Mouse (Mus musculus) lung, embryonic 15.5 days (tissue): ENCODE measurements at regions not wholly inside any gene's neighbourhood (a gene's known extent, or its start where the extent isn't known, plus 50 kb on each side); places are given as distances from the start of the nearest gene placed in this dataset.
"Not testable (repeated sequence)": the region's sequence is repeated elsewhere in the genome, so short reads cannot be mapped to it uniquely, and the experiment has no call there.

Source experiments
- ATAC-seq: fragments of 200-750 bp; cut with Nextera tagmentation; 2 replicates; pipeline ENCODE4 v1.8.0; 2017; ENCODE audit warnings: moderate number of reproducible peaks, borderline replicate concordance; ENCODE audit not compliant: low FRiP score, low TSS enrichment; ENCODE audit errors: extremely low read depth
- H3K27ac ChIP-seq: fragments of 300-500 bp; sonication (generic); 2 replicates; pipeline ENCODE4 v1.5.1; 2015; ENCODE audit warnings: moderate library complexity, mild to moderate bottlenecking, inconsistent platforms
- H3K27me3 ChIP-seq: fragments of 300-500 bp; sonication (generic); 2 replicates; pipeline ENCODE4 v1.6.1; 2015; ENCODE audit warnings: inconsistent platforms
- H3K36me3 ChIP-seq: fragments of 300-500 bp; sonication (generic); 2 replicates; pipeline ENCODE4 v1.6.1; 2015; ENCODE audit warnings: inconsistent platforms
- H3K4me1 ChIP-seq: fragments of 300-500 bp; sonication (generic); 2 replicates; pipeline ENCODE4 v1.6.1; 2015; ENCODE audit warnings: inconsistent platforms
- H3K4me2 ChIP-seq: fragments of 300-500 bp; sonication (generic); 2 replicates; pipeline ENCODE4 v1.6.1; 2015; ENCODE audit warnings: inconsistent platforms, mild to moderate bottlenecking, moderate library complexity
- H3K4me3 ChIP-seq: fragments of 300-500 bp; sonication (generic); 2 replicates; pipeline ENCODE4 v1.5.1; 2015; ENCODE audit warnings: mild to moderate bottlenecking, inconsistent platforms
- H3K9ac ChIP-seq: fragments of 300-500 bp; sonication (generic); 2 replicates; pipeline ENCODE4 v1.6.1; 2015; ENCODE audit warnings: inconsistent platforms
- H3K9me3 ChIP-seq: fragments of 300-500 bp; sonication (generic); 2 replicates; pipeline ENCODE4 v1.6.1; 2016; ENCODE audit warnings: inconsistent platforms
- WGBS: fragments of 180-500 bp; shearing (Covaris S2); methylation state at CpG from one replicate; pipeline ENCODE4 v1.1.7; 2015; 5-methylcytosine and 5-hydroxymethylcytosine counted together

DNA sequence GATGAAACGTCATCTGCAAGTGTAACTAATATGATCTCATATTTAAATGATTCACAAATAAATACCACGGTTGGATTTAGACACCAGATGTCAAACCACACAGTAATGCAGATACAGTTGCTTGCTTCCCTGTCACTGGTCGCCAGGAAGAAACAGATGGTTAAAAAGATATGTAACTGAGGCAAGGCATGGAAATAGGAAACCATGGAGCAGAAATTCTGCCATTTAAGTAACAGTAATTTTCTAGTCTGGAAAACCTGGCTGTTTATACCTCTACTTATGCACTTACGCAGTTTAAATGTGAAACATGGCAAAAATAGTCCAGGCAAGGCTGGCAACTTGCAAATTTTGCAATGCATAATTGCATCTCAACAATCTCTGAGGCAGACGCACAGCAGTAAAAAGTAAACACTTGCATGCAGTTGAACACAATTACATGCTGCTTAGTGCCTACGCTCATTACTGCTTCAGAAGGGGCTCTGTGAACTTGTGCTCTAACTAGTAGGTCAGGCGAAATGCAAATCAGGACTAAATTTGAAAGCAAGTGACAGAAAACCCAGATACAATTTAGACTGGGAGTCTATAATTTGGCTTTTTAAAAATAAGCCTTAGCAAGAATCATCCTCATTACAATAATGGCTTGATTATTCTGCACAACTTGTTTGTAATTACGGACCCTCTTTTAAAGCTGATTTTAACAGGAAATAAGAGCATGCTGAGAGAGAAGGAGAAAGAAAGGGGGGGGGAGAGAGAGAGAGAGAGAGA is 102.6 kb downstream of the Naa11 start:
- H3K27me3 ChIP-seq = no peaks in the 10 kb centered on the region
- no peaks in the 10 kb centered on the region for H3K36me3 ChIP-seq
- no peak overlapping the region for H3K4me2 ChIP-seq
- H3K27ac ChIP-seq = no peak overlapping the region
- no peaks in the 10 kb centered on the region for H3K9me3 ChIP-seq
- no peak overlapping the region for H3K9ac ChIP-seq
- no peak for ATAC-seq
- WGBS = 67% methylated on average over 8 of the region's 8 CpGs
- H3K4me1 ChIP-seq = no peaks in the 10 kb centered on the region
- H3K4me3 ChIP-seq = no peak overlapping the region

DNA sequence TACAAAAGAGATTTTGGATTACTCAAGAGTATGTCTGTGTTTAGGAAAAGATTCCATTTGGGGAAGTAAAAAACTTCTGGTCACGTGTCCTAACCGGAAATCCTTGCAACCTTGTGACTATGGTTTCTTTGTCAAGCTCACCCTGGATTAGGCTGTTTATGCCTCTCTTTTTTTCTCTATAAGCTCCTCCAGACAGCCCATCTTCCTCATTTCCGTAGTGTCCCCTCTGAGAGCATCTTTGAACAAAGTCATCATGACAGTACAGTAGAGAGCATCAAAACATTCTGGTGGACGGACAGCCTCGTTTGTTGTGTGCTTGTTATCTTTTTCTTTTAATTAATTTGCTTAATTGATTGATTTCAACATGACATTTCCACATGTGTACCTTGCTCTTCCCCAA is 112.7 kb downstream of the Naa11 start:
- no peaks in the 10 kb centered on the region for H3K36me3 ChIP-seq
- no peaks in the 10 kb centered on the region for H3K9me3 ChIP-seq
- ATAC-seq = no peak
- no peak overlapping the region for H3K4me3 ChIP-seq
- H3K27ac ChIP-seq = no peak overlapping the region
- H3K4me1 ChIP-seq = no peaks in the 10 kb centered on the region
- H3K4me2 ChIP-seq = no peak overlapping the region
- H3K9ac ChIP-seq = no peak overlapping the region
- WGBS = 75% methylated on average over 5 of the region's 5 CpGs
- H3K27me3 ChIP-seq = no peaks in the 10 kb centered on the region

DNA sequence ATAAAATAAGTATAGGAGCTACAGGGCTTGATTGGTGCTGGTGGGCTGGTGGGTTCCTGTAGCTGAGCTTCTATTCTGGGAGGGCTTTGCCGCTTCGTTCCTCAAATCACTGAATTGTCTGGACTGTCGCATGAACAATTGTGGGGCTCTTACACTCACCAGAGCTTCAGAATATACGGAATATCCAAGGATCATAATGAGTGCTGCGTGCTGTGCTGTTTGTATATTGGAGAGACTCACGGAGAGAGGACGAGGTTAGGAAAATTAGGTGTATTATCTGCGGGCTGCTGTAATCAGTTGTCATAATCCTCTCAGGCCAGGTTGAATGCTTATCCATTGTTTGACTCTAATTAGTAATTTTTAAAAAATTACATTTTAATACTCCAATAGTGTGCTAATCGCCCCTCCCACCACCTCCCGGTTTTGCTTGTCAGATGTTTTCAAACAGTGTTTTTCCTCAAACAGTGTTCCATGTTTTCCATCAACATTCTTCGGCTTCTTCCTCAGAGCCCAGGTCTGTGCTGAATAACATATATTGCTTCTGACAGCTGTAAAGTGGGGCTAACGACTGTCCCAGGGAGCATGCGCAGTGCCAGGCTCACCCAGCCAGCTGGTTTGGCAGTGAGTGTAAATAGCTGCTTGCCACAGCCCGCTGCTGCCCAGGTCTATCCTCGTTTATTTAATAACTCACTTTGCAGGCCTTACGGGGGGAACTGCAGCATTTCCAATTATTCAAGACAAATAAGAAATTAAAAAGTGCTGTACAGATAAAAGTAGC is 114.2 kb downstream of the Naa11 start:
- Histone ChIP-seq H3K9me3 (no peaks in the 10 kb centered on the region), H3K27ac (no peak overlapping the region), H3K9ac (no peak overlapping the region), H3K4me2 (peak overlapping the region; percentile 8; the same call in 1 of the 2 replicates), H3K36me3 (no peaks in the 10 kb centered on the region), H3K4me3 (no peak overlapping the region), H3K4me1 (no peaks in the 10 kb centered on the region), H3K27me3 (no peaks in the 10 kb centered on the region)
- ATAC-seq = no peak
- WGBS = 60% methylated on average over 16 of the region's 16 CpGs

DNA sequence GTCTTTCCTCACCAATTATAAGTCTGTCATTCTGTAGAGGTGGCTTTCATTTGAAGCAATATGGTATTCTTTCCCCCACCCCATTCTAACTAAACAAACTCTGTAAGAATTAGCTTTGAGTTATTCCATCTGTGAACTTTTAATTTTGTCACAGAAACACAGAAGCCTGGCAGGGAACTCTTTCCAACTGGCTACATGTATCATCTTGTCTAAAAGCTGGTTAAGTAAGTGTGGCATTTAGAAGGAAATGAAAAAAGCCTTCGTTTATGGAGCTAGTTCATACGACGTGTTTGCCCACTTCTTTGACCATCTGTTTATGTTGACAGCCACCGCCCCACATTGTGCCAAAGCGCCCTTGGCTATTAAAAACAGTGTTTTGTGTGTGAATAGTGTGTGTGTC is 115.5 kb downstream of the Naa11 start:
- H3K9me3 ChIP-seq = no peaks in the 10 kb centered on the region

DNA sequence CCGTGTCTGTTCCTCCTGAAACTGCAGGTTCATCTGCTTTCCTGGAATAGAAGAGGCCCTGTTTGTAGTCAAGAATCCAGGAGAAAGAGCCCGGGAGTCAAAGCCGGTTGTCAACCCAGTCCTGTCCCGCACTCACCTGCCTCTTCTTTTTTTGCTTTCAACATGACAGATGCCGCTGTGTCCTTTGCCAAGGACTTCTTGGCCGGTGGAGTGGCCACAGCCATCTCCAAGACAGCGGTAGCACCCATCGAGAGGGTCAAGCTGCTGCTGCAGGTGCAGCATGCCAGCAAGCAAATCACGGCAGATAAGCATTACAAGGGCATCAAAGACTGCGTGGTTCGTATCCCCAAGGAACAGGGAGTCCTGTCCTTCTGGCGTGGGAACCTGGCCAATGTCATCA is 127.5 kb downstream of the Naa11 start:
- H3K27me3 ChIP-seq, H3K9me3 ChIP-seq, H3K4me2 ChIP-seq, H3K27ac ChIP-seq, ATAC-seq, H3K36me3 ChIP-seq, H3K4me3 ChIP-seq, H3K4me1 ChIP-seq, H3K9ac ChIP-seq: not testable (repeated sequence)
- 78% methylated on average over 12 of the region's 12 CpGs for WGBS

More for the DNA sequence above, 115.5 kb downstream of the Naa11 start:
- Histone ChIP-seq H3K27ac (no peak overlapping the region), H3K4me2 (no peak overlapping the region), H3K4me3 (no peak overlapping the region), H3K9ac (no peak overlapping the region), H3K36me3 (no peaks in the 10 kb centered on the region), H3K27me3 (no peaks in the 10 kb centered on the region), H3K4me1 (no peaks in the 10 kb centered on the region)
- whole genome bisulfite sequencing = 47% methylated on average over 5 of the region's 5 CpGs
- peak; percentile 42; the same call in 1 of the 2 replicates for ATAC-seq

DNA sequence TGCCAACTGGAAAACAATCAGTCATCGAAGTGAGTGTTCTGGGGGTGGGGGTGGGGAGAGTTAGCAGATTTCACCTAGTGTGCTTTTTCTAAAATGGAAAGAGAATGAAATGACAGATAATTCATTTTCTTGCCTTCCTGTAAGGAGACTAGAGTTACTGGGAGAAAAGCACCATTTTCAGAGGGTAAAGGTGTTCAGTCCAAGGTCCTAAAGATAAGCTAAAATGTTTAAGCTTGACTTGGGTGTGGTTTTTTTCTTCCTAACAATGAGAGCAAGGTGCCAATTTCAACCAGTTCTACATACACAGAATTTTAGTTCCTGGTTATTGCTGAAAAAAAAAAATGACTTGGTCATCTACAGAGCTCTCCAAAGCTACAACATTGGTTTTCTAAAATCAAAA is 135.1 kb downstream of the Naa11 start:
- Histone ChIP-seq H3K27me3 (no peaks in the 10 kb centered on the region), H3K27ac (no peak overlapping the region), H3K4me2 (no peak overlapping the region), H3K4me1 (no peaks in the 10 kb centered on the region), H3K4me3 (no peak overlapping the region), H3K9ac (no peak overlapping the region), H3K36me3 (no peaks in the 10 kb centered on the region), H3K9me3 (no peaks in the 10 kb centered on the region)
- ATAC-seq = no peak
- 72% methylated on average over 1 of the region's 1 CpGs for WGBS

DNA sequence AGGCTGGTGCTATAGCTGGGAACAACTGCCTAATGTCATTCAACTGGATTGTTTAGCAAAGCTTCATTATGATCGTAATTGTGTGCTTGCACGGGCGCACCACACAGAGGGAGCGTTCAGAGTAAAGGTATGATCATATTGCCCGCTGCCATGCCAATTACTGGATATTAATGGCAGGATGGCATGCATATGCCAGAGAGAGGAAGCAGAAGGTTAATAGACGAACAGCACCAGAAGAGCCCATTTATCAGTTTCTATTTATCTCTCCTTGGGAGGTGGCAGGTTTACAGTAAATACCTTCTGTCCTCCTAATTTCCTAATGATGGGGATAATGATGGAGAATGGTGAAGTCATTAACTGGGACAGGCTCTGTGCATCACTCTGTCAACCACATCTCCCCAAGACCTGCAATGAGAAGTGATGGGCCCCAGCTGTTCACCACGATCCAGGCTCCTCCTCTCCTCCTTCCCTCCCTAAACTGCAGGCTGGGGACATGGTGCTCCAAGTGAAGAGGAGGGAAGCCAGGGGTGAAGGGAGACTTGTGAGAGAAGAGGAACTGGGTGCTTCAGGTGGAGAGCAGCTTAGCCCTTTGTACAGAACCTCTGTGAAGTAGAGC is 135.6 kb downstream of the Naa11 start:
- no peak overlapping the region for H3K4me2 ChIP-seq
- ATAC-seq = no peak
- no peaks in the 10 kb centered on the region for H3K27me3 ChIP-seq
- H3K27ac ChIP-seq = no peak overlapping the region
- H3K9me3 ChIP-seq = no peaks in the 10 kb centered on the region
- WGBS = 59% methylated on average over 7 of the region's 7 CpGs
- H3K9ac ChIP-seq = no peak overlapping the region
- no peaks in the 10 kb centered on the region for H3K36me3 ChIP-seq
- no peak overlapping the region for H3K4me3 ChIP-seq
- H3K4me1 ChIP-seq = no peaks in the 10 kb centered on the region

DNA sequence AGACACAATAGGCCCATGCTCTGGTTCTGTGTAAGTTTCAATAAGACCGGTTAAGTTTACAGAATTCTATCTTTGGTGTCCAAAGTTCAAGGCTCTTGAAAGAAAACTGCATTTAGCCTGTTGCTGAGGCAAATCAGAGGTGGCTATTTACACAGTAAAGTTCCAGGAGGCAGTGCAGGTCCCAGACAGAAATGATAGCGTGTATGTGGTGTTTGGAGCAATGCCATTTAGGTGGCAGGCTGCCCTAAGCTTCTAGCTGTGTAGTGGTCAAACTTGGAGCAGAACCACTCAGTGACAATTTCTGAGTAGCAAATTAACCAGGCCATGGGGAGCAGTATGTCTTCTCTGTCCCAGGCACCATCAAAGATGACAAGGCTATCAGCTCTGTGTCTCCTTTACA is 125.5 kb upstream of the Paqr3 start:
- Histone ChIP-seq H3K4me2 (no peak overlapping the region), H3K9me3 (no peaks in the 10 kb centered on the region), H3K4me1 (no peaks in the 10 kb centered on the region), H3K36me3 (no peaks in the 10 kb centered on the region), H3K9ac (no peak overlapping the region), H3K27ac (no peak overlapping the region), H3K4me3 (no peak overlapping the region), H3K27me3 (no peaks in the 10 kb centered on the region)
- ATAC-seq = no peak
- WGBS = 59% methylated on average over 2 of the region's 2 CpGs

DNA sequence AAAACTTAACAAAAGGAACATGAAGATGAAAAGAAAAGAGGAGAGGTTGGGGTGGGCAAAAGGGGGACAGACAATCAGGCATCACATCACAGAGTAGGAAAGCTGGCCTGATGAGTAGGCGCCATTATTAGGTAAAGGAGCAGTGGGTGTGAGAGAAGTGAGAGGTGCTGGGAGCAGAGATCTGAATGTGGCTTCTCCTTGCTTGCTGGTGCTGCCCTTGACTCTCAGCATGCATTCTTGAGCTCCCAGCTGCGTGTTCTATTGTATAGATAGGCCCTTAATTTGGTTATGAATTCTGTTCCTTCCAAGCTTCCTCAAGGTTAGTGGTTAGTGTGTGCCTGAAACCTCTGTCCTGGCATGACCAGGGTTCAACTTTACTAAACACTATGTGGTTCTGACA is 115.0 kb upstream of the Paqr3 start:
- Histone ChIP-seq H3K9me3 (no peaks in the 10 kb centered on the region), H3K4me1 (no peaks in the 10 kb centered on the region), H3K27me3 (no peaks in the 10 kb centered on the region), H3K27ac (no peak overlapping the region), H3K4me2 (no peak overlapping the region), H3K36me3 (no peaks in the 10 kb centered on the region), H3K9ac (no peak overlapping the region), H3K4me3 (no peak overlapping the region)
- no peak for ATAC-seq
- 49% methylated on average over 2 of the region's 2 CpGs for WGBS

DNA sequence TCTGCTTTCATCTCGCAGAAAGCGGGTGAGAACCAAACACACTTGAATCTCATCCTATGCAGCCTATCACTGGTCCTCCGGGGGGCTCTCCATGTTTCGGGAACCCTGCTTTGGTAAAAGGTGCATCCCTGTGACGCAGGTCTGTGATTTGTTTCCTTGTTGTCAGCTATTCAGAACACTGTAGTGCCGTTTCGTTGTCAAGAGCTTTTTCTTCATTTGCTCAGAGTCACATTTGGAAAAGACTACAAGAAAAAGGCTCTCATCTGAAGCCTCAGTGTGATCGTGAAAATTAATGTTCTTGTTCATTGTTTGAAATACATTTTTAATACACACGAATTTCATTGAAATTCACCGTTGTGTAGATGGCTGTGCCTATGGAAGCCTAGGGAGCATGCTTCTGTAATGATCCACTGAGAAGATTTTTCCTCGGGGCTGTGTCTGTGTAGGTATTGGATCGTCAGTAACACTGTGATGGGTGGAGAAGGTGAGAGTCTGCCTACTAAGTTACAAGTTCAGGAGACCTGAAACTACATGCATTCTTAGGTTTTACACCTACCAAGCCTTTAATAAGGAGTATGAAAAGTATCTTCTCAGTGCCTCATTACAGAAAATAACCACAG is 112.0 kb upstream of the Paqr3 start:
- H3K9me3 ChIP-seq = no peaks in the 10 kb centered on the region
- no peaks in the 10 kb centered on the region for H3K36me3 ChIP-seq
- H3K4me2 ChIP-seq = no peak overlapping the region
- 77% methylated on average over 12 of the region's 12 CpGs for WGBS
- H3K27ac ChIP-seq = no peak overlapping the region
- no peak for ATAC-seq
- H3K9ac ChIP-seq = no peak overlapping the region
- no peaks in the 10 kb centered on the region for H3K27me3 ChIP-seq
- H3K4me1 ChIP-seq = no peaks in the 10 kb centered on the region
- H3K4me3 ChIP-seq = no peak overlapping the region

DNA sequence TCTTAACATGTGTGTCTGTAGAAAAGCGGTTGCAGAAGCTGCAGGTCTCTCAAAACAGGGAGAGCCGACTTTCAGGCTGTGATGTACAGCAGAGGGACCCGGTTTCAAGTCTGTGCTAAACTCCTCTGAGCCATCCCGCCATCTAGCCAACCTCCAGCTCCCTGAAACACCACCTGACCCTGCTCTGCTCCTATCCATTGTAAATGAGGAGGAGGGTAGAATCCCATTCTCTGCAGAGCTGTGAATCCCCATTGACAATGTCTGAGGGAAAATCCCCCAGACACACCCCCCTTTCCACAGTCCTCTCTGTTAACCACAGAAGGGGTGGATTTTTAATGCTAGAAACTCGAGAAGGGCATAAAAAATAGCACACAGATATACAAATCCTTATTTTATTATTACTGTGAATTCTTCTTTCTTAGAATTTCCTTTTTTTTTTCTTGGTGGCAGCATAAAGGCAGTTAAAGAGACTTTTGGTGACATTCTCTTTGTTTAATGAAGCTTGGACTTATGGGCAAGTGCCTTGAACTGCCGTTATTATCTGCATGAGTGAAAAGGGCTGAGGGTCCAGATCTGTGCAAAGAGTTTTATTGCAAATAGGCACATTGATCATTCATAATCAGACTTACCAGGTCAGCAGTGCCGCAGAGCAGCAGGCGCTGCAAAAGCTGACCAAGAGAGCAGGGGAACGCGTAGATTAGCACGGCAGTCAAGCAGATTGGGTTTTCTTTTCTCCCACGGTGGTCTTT is 111.3 kb upstream of the Paqr3 start:
- Histone ChIP-seq H3K4me3 (no peak overlapping the region), H3K4me2 (no peak overlapping the region), H3K27ac (no peak overlapping the region), H3K9me3 (no peaks in the 10 kb centered on the region), H3K4me1 (no peaks in the 10 kb centered on the region), H3K36me3 (no peaks in the 10 kb centered on the region), H3K9ac (no peak overlapping the region), H3K27me3 (no peaks in the 10 kb centered on the region)
- ATAC-seq = no peak
- 57% methylated on average over 12 of the region's 12 CpGs for WGBS
